Mouse (Mus musculus): ENCODE measurements around the gene Clec4f. TPM values are rescaled to one million over a fixed set of nuclear protein-coding genes. Genes with fewer than 3 reads are reported as not detected.

Clec4f gene
- polyA plus RNA-seq (2012) = not detected in 2 replicates

GRCm38 (mm10) chr6:83656087-83656486 is at the start of gene Clec4f:
Clec4f (minus strand) TSS chr6:83656187.

GRCm38 (mm10) chr6:83677757-83678156 is 21.8 kb upstream of the Clec4f start, which contains the start of gene Cd207:
Cd207 (minus strand) TSS chr6:83677857.

Other genes starting within 250 kb of the Clec4f start
- gene Tet3, start 197.1 kb downstream of the Clec4f start, polyA plus RNA-seq (2012) = 39.0 and 49.7 TPM in 2 replicates
- 18.6 and 20.8 TPM in 2 replicates for gene Dguok, start 149.2 kb downstream of the Clec4f start, polyA plus RNA-seq (2012)
- gene Actg2, start 119.9 kb downstream of the Clec4f start, polyA plus RNA-seq (2012) = not detected in 2 replicates
- gene Stambp, start 83.5 kb downstream of the Clec4f start, polyA plus RNA-seq (2012) = 2.0 and 2.2 TPM in 2 replicates
- not detected in 2 replicates for gene Cd207, start 21.7 kb upstream of the Clec4f start, polyA plus RNA-seq (2012)
- gene Vax2, start 55.1 kb upstream of the Clec4f start, polyA plus RNA-seq (2012) = not detected in 2 replicates
- not detected in 2 replicates for gene Atp6v1b1, start 86.8 kb upstream of the Clec4f start, polyA plus RNA-seq (2012)
- gene Ankrd53, start 106.5 kb upstream of the Clec4f start, polyA plus RNA-seq (2012) = not detected in 2 replicates
- 43.6 and 45.3 TPM in 2 replicates for gene Tex261, start 119.6 kb upstream of the Clec4f start, polyA plus RNA-seq (2012)
- 7.6 and 8.4 TPM in 2 replicates for gene Nagk, start 138.8 kb upstream of the Clec4f start, polyA plus RNA-seq (2012)
- 14.8 and 21.6 TPM in 2 replicates for gene Paip2b, start 175.6 kb upstream of the Clec4f start, polyA plus RNA-seq (2012)
- 11.2 and 11.8 TPM in 2 replicates for gene Zfp638, start 210.9 kb upstream of the Clec4f start, polyA plus RNA-seq (2012)

All from megakaryocyte-erythroid progenitor cell, adult 5 weeks (primary cell).